Mouse (Mus musculus): ENCODE data around the gene Efhc1. TPM values are rescaled to one million over a fixed set of nuclear protein-coding genes. Genes with fewer than 3 reads are reported as not detected.

The Efhc1 gene
- polyA plus RNA-seq, 1 experiment = 1.7 TPM

DNA sequence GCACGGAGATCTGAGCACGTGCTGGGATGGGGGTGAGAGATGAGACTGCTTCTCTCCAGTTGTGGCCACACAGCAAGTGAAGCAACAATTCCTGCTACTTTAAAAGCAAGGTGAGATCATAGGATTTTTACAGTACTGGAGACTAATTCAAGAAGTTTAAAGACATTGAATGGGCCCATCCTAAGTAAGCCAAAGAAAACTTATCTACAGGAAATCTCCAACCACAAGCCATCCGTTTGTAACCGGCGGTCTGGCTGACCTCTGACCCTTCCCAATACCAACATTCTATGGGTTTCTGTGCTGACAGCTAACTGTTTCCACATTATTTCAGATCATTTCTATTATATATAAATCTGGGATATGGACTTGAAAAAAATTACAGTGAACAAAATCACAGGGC, 73.8 kb downstream of the Efhc1 start:
- TF ChIP-seq POLR2A (IDR thresholded peaks at IDR 0.05; ENCODE audit: borderline replicate concordance, low read depth, low read length) (no peak), CTCF (IDR thresholded peaks at IDR 0.05; ENCODE audit: low read depth, low read length) (no peak)
- Histone ChIP-seq H3K27ac (ENCODE audit: insufficient read depth, low read depth, low read length) (no peak overlapping the region), H3K4me1 (ENCODE audit: control insufficient read depth, insufficient read depth, low read length) (no peaks in the 10 kb centered on the region), H3K4me3 (ENCODE audit: insufficient read depth, low read length) (no peak overlapping the region)

DNA sequence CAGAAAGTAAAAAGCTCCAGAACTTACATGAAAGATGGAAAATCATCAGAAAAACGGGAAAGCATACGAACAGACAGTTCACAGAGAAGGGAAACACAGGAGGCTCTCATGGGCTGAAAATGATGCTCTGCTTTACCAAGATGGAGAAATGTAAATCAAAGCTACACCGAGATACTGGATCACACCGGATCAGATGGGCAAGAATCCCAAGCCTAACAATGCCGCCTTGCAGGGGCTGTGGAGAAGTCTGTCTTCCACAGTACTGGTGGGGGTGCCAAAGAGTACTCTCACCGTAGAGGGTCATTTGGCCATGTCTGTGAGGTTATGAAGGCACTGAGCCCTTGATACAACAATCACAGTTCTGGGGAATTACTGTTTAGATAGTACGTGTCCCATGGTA, 75.1 kb downstream of the Efhc1 start:
- Histone ChIP-seq H3K4me1 (ENCODE audit: control insufficient read depth, insufficient read depth, low read length) (no peaks in the 10 kb centered on the region), H3K27ac (ENCODE audit: insufficient read depth, low read depth, low read length) (no peak overlapping the region), H3K4me3 (ENCODE audit: insufficient read depth, low read length) (no peak overlapping the region)
- no peak for TF ChIP-seq CTCF (IDR thresholded peaks at IDR 0.05; ENCODE audit: low read depth, low read length)
- TF ChIP-seq POLR2A (IDR thresholded peaks at IDR 0.05; ENCODE audit: borderline replicate concordance, low read depth, low read length) = no peak

DNA sequence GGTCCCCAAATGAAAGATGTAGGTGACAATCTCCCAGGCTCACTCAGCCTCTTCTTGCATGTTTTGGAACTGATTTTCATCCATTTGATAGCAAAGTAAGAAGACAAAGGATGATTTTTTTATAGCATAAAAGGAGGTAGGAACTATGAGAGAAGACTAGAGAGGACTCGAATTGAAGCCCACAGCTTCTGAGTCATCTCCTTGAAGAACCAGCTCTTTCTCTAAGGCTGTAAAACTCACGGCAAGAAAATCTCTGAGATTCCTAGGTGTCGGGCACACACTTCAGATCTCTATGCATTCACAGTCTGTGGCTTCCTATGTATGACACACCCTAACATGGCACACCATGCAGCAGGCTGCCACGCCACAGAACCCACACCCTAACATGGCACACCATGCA, 77.6 kb downstream of the Efhc1 start:
- no peak overlapping the region for H3K27ac ChIP-seq (ENCODE audit: insufficient read depth, low read depth, low read length)
- no peak overlapping the region for H3K4me3 ChIP-seq (ENCODE audit: insufficient read depth, low read length)
- no peaks in the 10 kb centered on the region for H3K4me1 ChIP-seq (ENCODE audit: control insufficient read depth, insufficient read depth, low read length)
- TF ChIP-seq CTCF (IDR thresholded peaks at IDR 0.05; ENCODE audit: low read depth, low read length) (no peak), POLR2A (IDR thresholded peaks at IDR 0.05; ENCODE audit: borderline replicate concordance, low read depth, low read length) (no peak)

DNA sequence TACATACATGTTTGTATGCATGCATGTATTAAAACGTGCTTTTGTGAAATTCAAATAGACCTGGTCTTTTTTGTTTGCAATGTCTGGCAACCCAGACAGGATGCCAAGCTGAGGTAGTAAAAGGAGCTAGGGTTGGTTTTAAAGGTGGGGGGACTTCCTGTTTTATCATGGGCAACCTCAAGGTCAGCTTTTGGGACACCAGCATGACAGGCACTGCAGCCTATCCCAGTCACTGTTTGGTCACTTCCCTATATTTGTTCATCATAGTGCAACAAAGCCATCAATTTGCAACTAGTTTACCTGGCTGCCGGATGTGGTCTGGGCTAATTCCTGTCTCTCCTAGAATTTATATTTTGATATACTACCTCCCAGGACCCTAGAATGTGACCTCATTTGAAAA, 80.2 kb downstream of the Efhc1 start:
- no peak overlapping the region for H3K4me3 ChIP-seq (ENCODE audit: insufficient read depth, low read length)
- H3K27ac ChIP-seq (ENCODE audit: insufficient read depth, low read depth, low read length) = no peak overlapping the region
- no peak for TF ChIP-seq CTCF (IDR thresholded peaks at IDR 0.05; ENCODE audit: low read depth, low read length)
- no peak for TF ChIP-seq POLR2A (IDR thresholded peaks at IDR 0.05; ENCODE audit: borderline replicate concordance, low read depth, low read length)
- peaks cover 15% of the 10 kb centered on the region for H3K4me1 ChIP-seq (ENCODE audit: control insufficient read depth, insufficient read depth, low read length)

DNA sequence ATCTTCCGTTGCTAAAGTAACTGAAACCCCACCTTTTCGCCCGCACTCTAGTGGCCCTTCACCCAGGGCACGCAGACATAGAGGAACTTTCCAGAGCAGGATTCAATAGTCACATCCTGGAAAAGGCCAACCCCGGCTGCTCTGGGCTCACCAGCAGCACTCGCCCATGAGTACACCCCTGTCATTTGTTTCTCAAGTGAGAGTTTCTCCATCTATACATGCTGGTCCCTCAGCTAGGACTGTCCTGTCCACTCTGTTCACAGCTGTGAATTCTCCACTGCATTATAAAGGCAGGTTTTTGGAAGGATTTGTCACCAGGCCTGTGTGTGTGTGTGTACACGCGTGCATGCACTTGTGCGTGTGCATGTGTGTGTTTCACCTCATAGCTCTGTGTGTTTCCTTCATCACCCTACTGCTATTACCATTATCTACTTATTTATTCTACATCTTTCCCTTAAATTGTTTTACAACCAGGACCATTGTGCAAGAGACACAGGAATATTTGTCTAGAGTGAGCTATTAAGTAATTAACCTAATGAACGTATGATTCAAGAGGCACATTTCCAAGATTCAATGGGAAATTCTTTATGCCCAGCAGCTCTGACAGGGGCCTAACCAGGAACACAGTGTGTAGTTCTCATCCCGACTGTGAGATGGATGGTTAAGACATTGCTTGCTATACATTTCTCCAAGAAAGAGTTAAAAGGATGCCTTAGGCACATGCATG, 81.8 kb downstream of the Efhc1 start:
- no peak overlapping the region for H3K4me3 ChIP-seq (ENCODE audit: insufficient read depth, low read length)
- H3K27ac ChIP-seq (ENCODE audit: insufficient read depth, low read depth, low read length) = no peak overlapping the region
- peaks cover 17% of the 10 kb centered on the region for H3K4me1 ChIP-seq (ENCODE audit: control insufficient read depth, insufficient read depth, low read length)
- TF ChIP-seq CTCF (IDR thresholded peaks at IDR 0.05; ENCODE audit: low read depth, low read length) (no peak), POLR2A (IDR thresholded peaks at IDR 0.05; ENCODE audit: borderline replicate concordance, low read depth, low read length) (no peak)

DNA sequence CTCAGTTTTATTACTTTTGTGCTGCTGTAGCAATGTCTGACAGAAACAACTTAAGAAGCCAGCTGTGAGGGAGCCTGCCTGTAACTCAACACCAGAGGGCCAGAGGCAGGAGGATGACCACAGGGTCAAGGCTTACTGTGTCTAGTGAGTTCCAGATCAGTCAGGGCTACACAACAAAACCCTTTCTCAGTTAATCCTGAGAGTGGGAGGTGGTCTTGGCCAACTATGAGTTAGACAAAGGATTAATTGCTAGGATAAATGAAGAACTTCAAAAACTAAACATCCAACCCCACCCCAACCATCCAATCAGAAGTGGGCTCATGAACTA, 82.3 kb downstream of the Efhc1 start:
- H3K4me3 ChIP-seq (ENCODE audit: insufficient read depth, low read length) = no peak overlapping the region
- peaks cover 17% of the 10 kb centered on the region for H3K4me1 ChIP-seq (ENCODE audit: control insufficient read depth, insufficient read depth, low read length)
- no peak overlapping the region for H3K27ac ChIP-seq (ENCODE audit: insufficient read depth, low read depth, low read length)
- TF ChIP-seq CTCF (IDR thresholded peaks at IDR 0.05; ENCODE audit: low read depth, low read length) = no peak
- TF ChIP-seq POLR2A (IDR thresholded peaks at IDR 0.05; ENCODE audit: borderline replicate concordance, low read depth, low read length) = no peak

DNA sequence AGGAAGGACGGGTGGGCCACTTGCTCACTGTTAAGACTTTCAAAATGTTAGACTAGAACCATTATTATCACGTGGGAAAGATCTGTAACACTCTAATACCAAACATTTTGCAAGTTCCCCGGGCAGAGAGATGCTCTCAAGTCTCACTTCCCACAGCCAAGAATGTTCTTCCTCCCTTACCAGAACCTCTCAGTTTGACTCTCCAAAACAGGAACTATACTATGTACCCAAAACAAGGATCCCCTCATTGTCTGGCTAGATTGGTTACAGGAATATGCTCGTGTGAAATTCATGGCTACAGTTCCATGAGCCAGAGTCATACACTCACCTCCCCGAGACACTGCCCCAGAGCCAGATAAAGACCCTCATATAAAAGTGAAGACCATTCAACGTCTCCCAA, 84.5 kb downstream of the Efhc1 start:
- peaks cover 17% of the 10 kb centered on the region for H3K4me1 ChIP-seq (ENCODE audit: control insufficient read depth, insufficient read depth, low read length)
- H3K27ac ChIP-seq (ENCODE audit: insufficient read depth, low read depth, low read length) = peak overlapping the region; percentile 19
- no peak for TF ChIP-seq POLR2A (IDR thresholded peaks at IDR 0.05; ENCODE audit: borderline replicate concordance, low read depth, low read length)
- TF ChIP-seq CTCF (IDR thresholded peaks at IDR 0.05; ENCODE audit: low read depth, low read length) = no peak
- no peak overlapping the region for H3K4me3 ChIP-seq (ENCODE audit: insufficient read depth, low read length)

DNA sequence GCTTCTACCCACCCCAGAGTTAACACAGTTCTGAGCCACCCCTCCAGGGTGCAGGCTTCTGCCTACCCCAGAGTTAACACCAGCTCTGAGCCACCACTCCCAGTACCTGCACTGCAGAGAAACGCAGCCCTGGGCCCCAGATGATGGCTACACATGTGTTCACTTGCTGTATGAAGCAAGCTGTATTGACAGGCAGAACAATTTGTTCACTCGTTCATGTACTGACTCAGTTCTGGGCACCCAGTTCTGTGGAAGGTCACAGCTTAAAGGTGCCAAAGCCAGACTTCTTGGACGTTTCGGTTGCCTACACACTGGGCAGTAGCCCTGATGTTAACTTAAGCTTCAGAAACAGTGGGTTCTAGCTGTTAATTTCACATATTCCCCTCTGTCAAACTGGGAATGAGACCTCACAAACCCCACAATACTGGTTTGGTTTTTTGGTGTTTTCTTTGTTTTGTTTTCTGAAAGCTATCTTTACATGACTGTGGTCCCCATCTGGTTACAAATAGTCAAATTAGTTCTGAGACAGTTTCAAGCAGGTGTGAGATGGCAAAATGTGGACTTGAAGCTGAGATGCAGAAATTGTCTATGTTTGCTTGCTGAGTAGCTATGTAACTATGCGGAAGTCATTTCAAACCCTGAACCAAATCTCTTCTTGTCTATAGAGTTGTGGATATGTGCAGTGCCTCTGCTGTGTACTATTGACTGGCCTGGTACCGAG, 86.6 kb downstream of the Efhc1 start:
- H3K27ac ChIP-seq (ENCODE audit: insufficient read depth, low read depth, low read length) = no peak overlapping the region
- TF ChIP-seq POLR2A (IDR thresholded peaks at IDR 0.05; ENCODE audit: borderline replicate concordance, low read depth, low read length) = no peak
- no peak for TF ChIP-seq CTCF (IDR thresholded peaks at IDR 0.05; ENCODE audit: low read depth, low read length)
- no peak overlapping the region for H3K4me3 ChIP-seq (ENCODE audit: insufficient read depth, low read length)
- peaks cover 17% of the 10 kb centered on the region for H3K4me1 ChIP-seq (ENCODE audit: control insufficient read depth, insufficient read depth, low read length)

DNA sequence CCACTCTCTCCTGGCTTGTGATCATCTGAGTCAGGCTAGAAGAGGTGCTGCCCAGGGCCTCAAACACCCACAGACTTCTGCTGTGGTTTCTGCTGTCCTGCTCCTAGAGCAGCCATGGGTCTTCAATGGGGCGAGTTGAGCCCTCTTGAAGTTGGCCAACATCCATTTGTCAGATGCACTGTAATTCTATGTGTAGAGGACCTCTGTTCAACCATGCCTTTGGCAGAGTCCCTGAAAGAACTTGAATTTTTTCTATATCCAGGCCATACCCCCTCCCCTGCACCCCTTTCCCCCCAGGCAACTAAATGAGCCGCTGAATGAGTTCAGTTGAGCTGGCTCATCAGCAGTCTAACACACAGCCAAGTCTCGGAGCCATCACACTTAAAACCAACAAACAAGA, 88.1 kb downstream of the Efhc1 start:
- Histone ChIP-seq H3K27ac (ENCODE audit: insufficient read depth, low read depth, low read length) (no peak overlapping the region), H3K4me3 (ENCODE audit: insufficient read depth, low read length) (no peak overlapping the region), H3K4me1 (ENCODE audit: control insufficient read depth, insufficient read depth, low read length) (peaks cover 17% of the 10 kb centered on the region)
- TF ChIP-seq POLR2A (IDR thresholded peaks at IDR 0.05; ENCODE audit: borderline replicate concordance, low read depth, low read length) (no peak), CTCF (IDR thresholded peaks at IDR 0.05; ENCODE audit: low read depth, low read length) (no peak)

DNA sequence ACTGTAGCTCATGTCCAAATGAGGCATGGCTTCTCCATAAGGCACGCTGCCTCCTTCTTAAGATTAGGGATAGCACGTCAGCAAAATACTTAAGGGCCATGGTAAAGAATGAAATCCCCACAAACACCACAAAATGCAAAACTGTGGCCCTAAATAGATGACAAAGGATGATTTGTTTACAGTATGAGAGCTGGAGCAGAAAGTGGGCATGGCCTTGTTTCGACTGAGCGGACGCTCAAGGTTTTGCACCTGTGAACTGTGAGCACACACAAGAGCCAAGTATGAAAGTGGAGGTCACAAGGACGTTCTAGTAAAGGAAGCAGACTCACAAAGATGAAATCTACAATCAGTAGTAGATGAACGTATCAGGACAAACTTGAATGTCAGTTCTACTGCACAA, 88.7 kb downstream of the Efhc1 start:
- H3K4me3 ChIP-seq (ENCODE audit: insufficient read depth, low read length) = no peak overlapping the region
- no peak overlapping the region for H3K27ac ChIP-seq (ENCODE audit: insufficient read depth, low read depth, low read length)
- TF ChIP-seq POLR2A (IDR thresholded peaks at IDR 0.05; ENCODE audit: borderline replicate concordance, low read depth, low read length) (no peak), CTCF (IDR thresholded peaks at IDR 0.05; ENCODE audit: low read depth, low read length) (no peak)
- H3K4me1 ChIP-seq (ENCODE audit: control insufficient read depth, insufficient read depth, low read length) = peaks cover 14% of the 10 kb centered on the region

Other genes with a start within 250 kb of the Efhc1 start
- not detected in 2 replicates for gene Il17a, start 220.7 kb upstream of the Efhc1 start, polyA plus RNA-seq (2012; ENCODE audit: insufficient read depth, insufficient read length, missing spikeins)
- gene Il17f, start 161.0 kb upstream of the Efhc1 start, polyA plus RNA-seq (2012; ENCODE audit: insufficient read depth, insufficient read length, missing spikeins) = not detected in 2 replicates
- gene Mcm3, start 131.3 kb upstream of the Efhc1 start, polyA plus RNA-seq (2012; ENCODE audit: insufficient read depth, insufficient read length, missing spikeins) = 34.1 and 36.3 TPM in 2 replicates
- gene Paqr8, start 61.0 kb upstream of the Efhc1 start, polyA plus RNA-seq (2012; ENCODE audit: insufficient read depth, insufficient read length, missing spikeins) = 0.86 and 0.93 TPM in 2 replicates
- gene Tram2, start 127.6 kb downstream of the Efhc1 start, polyA plus RNA-seq (2012; ENCODE audit: insufficient read depth, insufficient read length, missing spikeins) = 7.5 and 7.8 TPM in 2 replicates